Mouse (Mus musculus) heart, embryonic 12.5 days (tissue): Measurements from ENCODE around the gene Ptprg. TPM values are rescaled to one million over a fixed set of nuclear protein-coding genes. Genes with fewer than 3 reads are reported as not detected.

Source experiments
- ATAC-seq: fragments of 200-750 bp; cut with Nextera tagmentation; 2 replicates; pipeline ENCODE4 v1.8.0; 2017; ENCODE audit warnings: moderate TSS enrichment, moderate library complexity; ENCODE audit not compliant: insufficient number of reproducible peaks, low FRiP score
- H3K27ac ChIP-seq: fragments of 300-500 bp; sonication (generic); 2 replicates; pipeline ENCODE4 v1.5.1; 2016; ENCODE audit warnings: mild to moderate bottlenecking, moderate library complexity; ENCODE audit not compliant: poor library complexity, severe bottlenecking
- H3K27me3 ChIP-seq: fragments of 300-500 bp; sonication (generic); replicated peaks from 2 replicates; pipeline ENCODE4 v1.6.1; 2016; ENCODE audit warnings: mild to moderate bottlenecking, moderate library complexity
- H3K36me3 ChIP-seq: fragments of 300-500 bp; sonication (generic); 2 replicates; pipeline ENCODE4 v1.6.1; 2016; ENCODE audit warnings: mild to moderate bottlenecking, moderate library complexity
- H3K4me1 ChIP-seq: fragments of 300-500 bp; sonication (generic); replicated peaks from 2 replicates; pipeline ENCODE4 v1.6.1; 2016; ENCODE audit warnings: mild to moderate bottlenecking
- H3K4me2 ChIP-seq: fragments of 300-500 bp; sonication (generic); 2 replicates; pipeline ENCODE4 v1.6.1; 2016; ENCODE audit warnings: mild to moderate bottlenecking, moderate library complexity
- H3K4me3 ChIP-seq: fragments of 300-500 bp; sonication (generic); 2 replicates; pipeline ENCODE4 v1.5.1; 2016; ENCODE audit warnings: mild to moderate bottlenecking
- H3K9ac ChIP-seq: fragments of 300-500 bp; sonication (generic); 2 replicates; pipeline ENCODE4 v1.6.1; 2016; ENCODE audit warnings: mild to moderate bottlenecking, moderate library complexity
- H3K9me3 ChIP-seq: fragments of 300-500 bp; sonication (generic); replicated peaks from 2 replicates; pipeline ENCODE4 v1.6.1; 2016; ENCODE audit warnings: mild to moderate bottlenecking, moderate library complexity
- WGBS: fragments of 180-500 bp; shearing (Covaris S2); methylation state at CpG from one replicate; pipeline ENCODE4 v1.1.7; 2016; 5-methylcytosine and 5-hydroxymethylcytosine counted together
- polyA plus RNA-seq: library from polyadenylated mRNA; unstranded; fragments of >200 nt; fragmentation: Nextera tagmentation; extraction: Ambion mirVana; gene quantifications from 2 replicates; pipeline ENCODE4 v1.2.1, GENCODE M21; 2016

Gene Ptprg
- polyA plus RNA-seq, 1 experiment from 2014 or later: 17.8 TPM

DNA sequence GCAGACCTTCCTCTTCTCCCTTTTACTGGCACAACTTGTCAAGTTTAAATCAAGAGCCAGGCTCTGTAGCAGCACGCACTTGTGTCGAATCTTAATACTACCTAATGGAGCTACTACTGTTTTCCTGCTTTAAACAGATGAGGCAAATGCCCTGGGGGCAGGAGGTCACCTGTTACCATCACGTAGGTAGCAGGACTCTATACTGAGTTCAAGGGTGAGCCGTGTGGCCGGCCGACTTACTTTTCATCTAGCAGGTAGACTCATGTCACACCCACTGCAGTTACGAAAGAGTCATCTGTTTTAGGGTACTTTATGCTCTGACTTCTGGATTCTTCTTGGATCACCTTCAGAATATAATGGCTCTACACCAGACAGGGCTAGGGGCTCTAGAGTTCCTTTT lies 66.3 kb downstream of the Ptprg start:
- Histone ChIP-seq H3K9me3 (no peaks in the 10 kb centered on the region), H3K4me3 (no peak overlapping the region), H3K36me3 (no peaks in the 10 kb centered on the region), H3K27ac (no peak overlapping the region), H3K4me1 (peaks cover 35% of the 10 kb centered on the region), H3K27me3 (no peaks in the 10 kb centered on the region), H3K4me2 (no peak overlapping the region), H3K9ac (no peak overlapping the region)
- WGBS: 84% methylated on average over 7 of the region's 7 CpGs
- ATAC-seq: no peak

DNA sequence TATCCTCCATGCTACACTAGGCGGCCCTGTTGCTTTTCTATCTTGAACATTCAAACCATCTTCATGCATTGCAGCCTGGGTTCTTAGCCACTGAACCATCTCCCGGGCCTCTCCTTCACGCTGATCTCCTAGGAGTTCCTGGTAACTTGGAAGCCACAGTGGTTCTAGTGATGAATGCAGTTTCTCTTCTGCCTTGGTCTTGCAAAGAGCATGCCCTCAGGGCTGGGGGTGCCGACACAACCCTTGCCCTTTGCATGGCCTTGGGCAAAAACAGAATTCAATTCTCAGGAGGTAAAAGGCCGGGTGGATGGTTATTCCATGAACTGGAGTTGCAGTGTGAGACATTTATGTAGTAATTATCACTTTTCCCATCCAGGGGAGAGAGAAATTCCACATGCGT lies 67.0 kb downstream of the Ptprg start:
- H3K27ac ChIP-seq: no peak overlapping the region
- H3K27me3 ChIP-seq: no peaks in the 10 kb centered on the region
- no peaks in the 10 kb centered on the region for H3K36me3 ChIP-seq
- 71% methylated on average over 6 of the region's 6 CpGs for WGBS
- no peak overlapping the region for H3K4me2 ChIP-seq
- peaks cover 35% of the 10 kb centered on the region for H3K4me1 ChIP-seq
- H3K9ac ChIP-seq: no peak overlapping the region
- no peaks in the 10 kb centered on the region for H3K9me3 ChIP-seq
- ATAC-seq: no peak
- H3K4me3 ChIP-seq: no peak overlapping the region

DNA sequence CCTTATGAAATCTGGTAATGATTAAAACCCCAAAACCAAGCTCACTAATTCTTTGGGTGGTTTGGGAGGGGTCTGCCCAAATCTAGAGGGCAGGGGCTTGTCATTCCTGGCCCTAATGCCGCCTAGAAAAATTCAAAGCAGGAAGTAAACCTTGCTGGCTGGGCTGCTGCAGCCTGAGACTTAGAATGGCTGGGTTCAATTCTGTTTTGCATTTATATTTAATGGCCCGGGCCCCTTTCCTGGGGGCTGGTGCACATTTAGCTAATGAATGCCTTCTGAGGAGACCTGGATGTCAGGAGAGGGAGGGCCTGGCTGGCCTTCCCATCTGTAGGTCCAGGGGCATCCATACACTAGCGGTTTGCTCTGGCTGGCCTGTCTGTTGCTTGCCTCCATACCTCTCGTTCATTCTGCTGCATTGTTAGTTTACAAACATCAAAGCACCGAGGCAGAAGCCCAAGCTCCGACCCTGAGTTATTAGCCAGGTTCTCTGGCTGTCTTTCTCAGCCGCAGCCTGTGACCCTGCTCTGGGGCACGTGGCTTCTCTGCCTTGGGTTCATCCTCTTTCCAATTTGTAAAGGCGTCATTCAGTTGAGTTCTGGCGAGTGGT lies 67.7 kb downstream of the Ptprg start:
- peaks cover 29% of the 10 kb centered on the region for H3K4me1 ChIP-seq
- H3K27me3 ChIP-seq: no peaks in the 10 kb centered on the region
- 58% methylated on average over 10 of the region's 10 CpGs for WGBS
- no peak overlapping the region for H3K4me2 ChIP-seq
- H3K36me3 ChIP-seq: no peaks in the 10 kb centered on the region
- ATAC-seq: no peak
- no peak overlapping the region for H3K27ac ChIP-seq
- no peaks in the 10 kb centered on the region for H3K9me3 ChIP-seq
- H3K4me3 ChIP-seq: no peak overlapping the region
- H3K9ac ChIP-seq: no peak overlapping the region

DNA sequence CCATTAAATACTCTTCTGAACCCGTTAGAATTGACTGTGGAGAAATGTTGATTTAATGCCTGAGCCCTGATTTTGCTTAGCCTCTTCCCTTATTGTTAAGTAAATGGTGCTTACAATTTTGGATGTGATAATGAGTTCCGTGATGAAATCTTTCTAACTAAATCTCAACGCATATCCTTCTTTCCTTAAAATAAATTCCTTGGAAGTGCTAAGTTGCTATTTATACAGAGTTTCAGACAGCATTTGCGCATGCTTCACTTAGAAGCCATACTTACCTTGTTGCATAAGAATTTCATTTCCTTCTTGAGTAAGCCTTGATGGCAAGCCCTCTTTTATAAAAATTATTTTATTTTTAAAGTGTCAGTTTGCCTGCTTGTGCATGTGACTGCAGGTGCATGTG lies 70.2 kb downstream of the Ptprg start:
- H3K27ac ChIP-seq: no peak overlapping the region
- peaks cover 14% of the 10 kb centered on the region; the same call in 1 of the 2 replicates for H3K4me1 ChIP-seq
- ATAC-seq: no peak
- H3K27me3 ChIP-seq: no peaks in the 10 kb centered on the region
- WGBS: 75% methylated on average over 4 of the region's 4 CpGs
- H3K9me3 ChIP-seq: no peaks in the 10 kb centered on the region
- H3K4me3 ChIP-seq: no peak overlapping the region
- no peak overlapping the region for H3K4me2 ChIP-seq
- H3K9ac ChIP-seq: no peak overlapping the region
- H3K36me3 ChIP-seq: no peaks in the 10 kb centered on the region

DNA sequence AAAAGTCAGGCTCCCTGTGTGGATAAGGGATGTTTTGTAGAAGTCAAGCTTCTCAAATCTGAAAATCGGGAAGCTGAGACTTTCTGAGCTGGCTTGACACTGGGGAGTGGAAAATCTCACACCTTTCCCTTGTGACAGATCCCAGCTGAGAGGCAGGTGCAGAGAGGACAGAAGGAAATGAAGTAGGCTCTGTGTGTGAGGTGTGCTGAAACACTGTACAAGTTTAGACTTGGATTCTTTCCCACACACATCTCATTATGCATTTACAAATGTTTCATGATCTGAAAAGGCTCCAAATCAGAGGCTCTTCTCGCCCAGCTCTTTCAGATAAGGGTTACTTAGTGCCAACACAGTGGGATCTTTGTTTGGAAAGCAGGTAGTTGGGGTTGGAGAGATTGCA lies 77.4 kb downstream of the Ptprg start:
- ATAC-seq: no peak
- WGBS: 37% methylated on average over 2 of the region's 2 CpGs
- peaks cover 16% of the 10 kb centered on the region; the same call in 1 of the 2 replicates for H3K4me1 ChIP-seq
- no peak overlapping the region for H3K27ac ChIP-seq
- H3K9me3 ChIP-seq: no peaks in the 10 kb centered on the region
- no peak overlapping the region for H3K4me2 ChIP-seq
- no peak overlapping the region for H3K9ac ChIP-seq
- no peak overlapping the region for H3K4me3 ChIP-seq
- H3K27me3 ChIP-seq: no peaks in the 10 kb centered on the region
- no peaks in the 10 kb centered on the region for H3K36me3 ChIP-seq

DNA sequence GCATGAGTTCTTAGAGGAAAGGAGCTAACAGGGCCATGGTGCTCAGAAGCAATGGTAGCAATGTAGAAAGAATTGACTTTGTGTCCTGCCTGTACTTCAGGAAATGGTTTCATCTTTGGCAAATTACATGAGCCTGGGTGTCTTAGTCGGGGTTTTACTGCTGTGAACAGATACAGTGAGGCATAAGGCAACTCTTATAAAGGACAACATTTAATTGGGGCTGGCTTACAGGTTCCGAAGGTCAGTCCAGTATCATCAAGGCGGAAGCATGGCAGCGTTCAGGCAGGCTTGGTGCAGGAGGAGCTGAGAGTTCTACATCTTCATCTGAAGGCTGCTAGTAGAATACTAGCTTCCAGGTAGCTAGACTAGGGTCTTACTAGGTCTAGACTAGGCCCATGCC lies 78.2 kb downstream of the Ptprg start:
- H3K4me2 ChIP-seq: no peak overlapping the region
- no peaks in the 10 kb centered on the region for H3K9me3 ChIP-seq
- H3K27me3 ChIP-seq: no peaks in the 10 kb centered on the region
- 95% methylated on average over 4 of the region's 4 CpGs for WGBS
- H3K27ac ChIP-seq: no peak overlapping the region
- peaks cover 16% of the 10 kb centered on the region; the same call in 1 of the 2 replicates for H3K4me1 ChIP-seq
- ATAC-seq: no peak
- H3K9ac ChIP-seq: no peak overlapping the region
- H3K4me3 ChIP-seq: no peak overlapping the region
- H3K36me3 ChIP-seq: no peaks in the 10 kb centered on the region

DNA sequence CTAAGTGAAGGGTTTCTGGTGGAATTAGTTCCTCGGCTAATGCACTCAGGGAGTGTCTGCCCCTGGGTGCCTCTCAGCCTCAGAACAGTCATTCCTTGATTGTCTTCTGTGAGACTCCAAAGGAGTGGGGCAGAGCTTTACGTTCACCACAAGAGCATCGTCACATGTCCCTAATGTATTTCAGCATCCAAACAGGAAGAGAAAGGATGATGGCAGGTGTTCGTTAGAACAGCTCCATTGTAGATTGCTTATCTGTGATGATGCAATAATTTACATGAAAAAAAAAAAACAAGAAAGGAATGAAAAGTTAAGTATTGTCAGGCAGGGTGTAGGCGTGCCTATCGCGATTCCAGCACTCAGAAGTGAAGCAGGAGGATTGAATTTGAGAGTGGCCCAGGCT lies 84.3 kb downstream of the Ptprg start:
- WGBS: 82% methylated on average over 7 of the region's 7 CpGs
- no peaks in the 10 kb centered on the region for H3K36me3 ChIP-seq
- H3K9me3 ChIP-seq: no peaks in the 10 kb centered on the region
- H3K4me3 ChIP-seq: no peak overlapping the region
- no peak overlapping the region for H3K4me2 ChIP-seq
- ATAC-seq: no peak
- H3K9ac ChIP-seq: no peak overlapping the region
- H3K27me3 ChIP-seq: no peaks in the 10 kb centered on the region
- no peak overlapping the region for H3K27ac ChIP-seq
- peaks cover 6% of the 10 kb centered on the region; the same call in 1 of the 2 replicates for H3K4me1 ChIP-seq

DNA sequence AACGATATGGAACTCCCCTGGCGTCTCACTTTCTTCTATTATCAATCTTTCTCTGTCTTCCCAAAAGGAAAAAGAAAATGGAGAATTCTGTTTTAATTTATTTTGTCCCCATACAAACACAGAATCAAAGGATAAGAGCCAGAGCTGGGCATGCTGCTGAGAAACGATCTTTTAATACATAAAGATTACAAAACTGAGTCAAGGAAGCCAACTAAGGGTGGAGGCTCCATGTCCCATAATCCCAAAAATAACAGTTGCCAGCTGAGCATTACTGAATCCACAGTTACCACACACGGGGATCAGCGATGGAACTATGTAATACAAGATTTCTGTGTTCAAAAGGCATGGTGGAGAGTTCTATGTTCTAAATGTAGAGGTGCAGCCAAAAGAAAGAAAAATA lies 86.0 kb downstream of the Ptprg start:
- no peak overlapping the region for H3K4me2 ChIP-seq
- no peaks in the 10 kb centered on the region for H3K36me3 ChIP-seq
- H3K4me3 ChIP-seq: no peak overlapping the region
- no peaks in the 10 kb centered on the region for H3K27me3 ChIP-seq
- H3K9me3 ChIP-seq: no peaks in the 10 kb centered on the region
- 85% methylated on average over 5 of the region's 5 CpGs for WGBS
- no peak overlapping the region for H3K27ac ChIP-seq
- peaks cover 6% of the 10 kb centered on the region; the same call in 1 of the 2 replicates for H3K4me1 ChIP-seq
- no peak overlapping the region for H3K9ac ChIP-seq
- no peak for ATAC-seq

DNA sequence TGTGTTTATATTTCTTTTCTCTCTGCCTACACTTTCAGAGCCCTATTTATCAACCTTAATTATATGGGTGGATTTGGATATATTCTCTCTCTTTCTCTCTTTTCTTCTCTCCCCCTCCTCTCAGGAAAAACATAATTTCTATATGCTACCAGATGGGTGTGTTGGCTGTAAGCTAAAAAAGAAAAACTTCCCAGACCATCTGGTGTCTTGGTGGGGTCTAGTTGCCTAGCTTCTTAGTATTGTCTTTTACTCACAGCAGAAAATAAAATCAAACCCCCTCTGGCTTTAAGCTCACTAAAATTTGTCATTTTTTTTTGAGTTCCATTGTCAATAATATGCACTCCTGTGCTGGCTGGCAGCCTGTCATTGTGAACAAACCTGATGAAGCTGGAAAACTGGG lies 87.0 kb downstream of the Ptprg start:
- H3K36me3 ChIP-seq: no peaks in the 10 kb centered on the region
- H3K4me3 ChIP-seq: no peak overlapping the region
- H3K4me2 ChIP-seq: no peak overlapping the region
- no peak for ATAC-seq
- no peak overlapping the region for H3K27ac ChIP-seq
- H3K27me3 ChIP-seq: no peaks in the 10 kb centered on the region
- no peak overlapping the region for H3K9ac ChIP-seq
- no peaks in the 10 kb centered on the region for H3K4me1 ChIP-seq
- no peaks in the 10 kb centered on the region for H3K9me3 ChIP-seq

DNA sequence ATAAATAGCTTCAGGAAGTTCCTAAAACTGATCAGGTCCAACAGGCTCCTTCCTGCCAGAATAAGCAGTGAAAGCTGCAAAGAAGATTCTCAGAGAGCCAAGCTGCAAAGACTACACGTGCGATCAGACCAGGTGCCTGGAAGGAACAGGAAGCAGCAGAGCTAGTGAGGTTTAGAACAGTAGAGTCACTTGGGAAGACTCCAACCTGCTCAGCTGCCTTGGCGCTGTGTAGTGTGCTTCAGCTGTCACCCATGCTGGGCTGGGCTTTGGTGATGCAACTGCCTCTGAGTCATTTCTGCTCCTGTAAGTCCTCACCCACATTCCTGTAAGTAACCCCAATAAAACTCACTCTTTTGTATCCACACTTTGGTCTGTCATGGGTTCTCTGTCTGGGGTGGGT lies 87.7 kb downstream of the Ptprg start:
- Histone ChIP-seq H3K4me2 (no peak overlapping the region), H3K27me3 (no peaks in the 10 kb centered on the region), H3K4me3 (no peak overlapping the region), H3K9me3 (no peaks in the 10 kb centered on the region), H3K4me1 (0 out of 2 replicates have a peak, but pooled peaks cover 1% of the 10 kb centered on the region), H3K9ac (no peak overlapping the region), H3K27ac (no peak overlapping the region), H3K36me3 (no peaks in the 10 kb centered on the region)
- WGBS: 81% methylated on average over 3 of the region's 3 CpGs
- no peak for ATAC-seq

DNA sequence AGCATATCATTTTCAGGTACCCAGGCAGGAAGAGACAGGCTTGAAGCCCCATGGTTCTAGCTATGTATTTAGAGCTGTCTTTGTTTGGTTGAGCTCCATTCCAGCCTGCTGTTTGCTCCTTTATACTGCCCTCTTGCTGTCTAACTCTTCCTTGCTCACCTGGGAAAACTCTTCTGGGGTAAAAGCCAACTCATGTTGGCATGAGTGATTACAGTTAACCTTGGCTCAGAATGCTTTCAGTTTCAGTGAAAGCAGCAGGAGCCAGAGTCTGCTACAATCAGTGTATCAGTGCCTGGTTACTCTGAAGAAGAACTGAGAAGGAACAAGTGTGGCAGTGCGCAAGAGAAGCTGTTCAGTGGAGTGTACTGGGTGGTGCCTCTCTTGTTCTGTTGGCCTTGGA lies 89.6 kb downstream of the Ptprg start:
- H3K4me2 ChIP-seq: no peak overlapping the region
- peaks cover 4% of the 10 kb centered on the region; the same call in 1 of the 2 replicates for H3K4me1 ChIP-seq
- no peaks in the 10 kb centered on the region for H3K9me3 ChIP-seq
- ATAC-seq: no peak
- H3K36me3 ChIP-seq: no peaks in the 10 kb centered on the region
- H3K27ac ChIP-seq: no peak overlapping the region
- H3K4me3 ChIP-seq: no peak overlapping the region
- no peak overlapping the region for H3K9ac ChIP-seq
- no peaks in the 10 kb centered on the region for H3K27me3 ChIP-seq
- 93% methylated on average over 1 of the region's 1 CpGs for WGBS

DNA sequence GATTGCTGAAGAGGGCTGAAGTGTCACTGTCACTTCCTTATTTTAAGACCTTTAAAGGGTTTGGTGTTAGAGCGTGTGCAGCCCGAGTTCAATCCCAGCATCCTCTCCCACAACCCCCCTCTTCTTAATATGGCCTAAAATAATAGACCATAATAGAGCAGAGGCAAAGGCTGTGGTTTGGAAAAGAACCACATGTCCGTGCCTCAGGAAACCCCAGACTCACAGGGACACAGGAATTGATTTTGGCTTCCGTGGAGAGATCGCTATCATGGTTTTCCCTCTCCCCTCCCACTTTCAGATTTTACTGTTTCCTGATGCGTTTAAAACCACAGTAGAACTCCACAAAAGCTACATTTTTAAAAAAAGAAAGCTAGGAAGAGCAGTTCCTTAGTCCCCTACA lies 104.0 kb downstream of the Ptprg start:
- no peaks in the 10 kb centered on the region for H3K36me3 ChIP-seq
- peaks cover 18% of the 10 kb centered on the region for H3K4me1 ChIP-seq
- 63% methylated on average over 6 of the region's 6 CpGs for WGBS
- no peaks in the 10 kb centered on the region for H3K27me3 ChIP-seq
- ATAC-seq: no peak
- no peak overlapping the region for H3K9ac ChIP-seq
- H3K4me2 ChIP-seq: no peak overlapping the region
- H3K27ac ChIP-seq: no peak overlapping the region
- no peak overlapping the region for H3K4me3 ChIP-seq
- H3K9me3 ChIP-seq: 0 out of 2 replicates have a peak, but pooled peaks cover under 1% of the 10 kb centered on the region
